Mouse (Mus musculus): Measurements from ENCODE around the gene Myl3. TPM values are rescaled to one million over a fixed set of nuclear protein-coding genes. Genes with fewer than 3 reads are reported as not detected.

Myl3 gene
- total and polyA plus RNA-seq, 3 experiments = not detected

GRCm38 (mm10) chr9:110718071-110718470 lies 23.6 kb upstream of the Myl3 start:
- Histone ChIP-seq H3K9ac (ENCODE audit: control insufficient read depth, low read depth, low read length, poor library complexity, severe bottlenecking) (no peak overlapping the region), H3K4me3 (ENCODE audit: control insufficient read depth in 1 of 2, insufficient read depth in 1 of 2, low read depth in 2 of 2, low read length in 2 of 2) (no peak overlapping the region), H3K27ac (ENCODE audit: control insufficient read depth, low read depth, low read length) (no peak overlapping the region), H3K27me3 (ENCODE audit: control insufficient read depth in 1 of 2, insufficient read depth in 2 of 2, low read length in 2 of 2) (no peaks in the 10 kb centered on the region), H3K79me2 (ENCODE audit: control insufficient read depth, insufficient read depth, low read length, poor library complexity) (no peaks in the 10 kb centered on the region), H3K4me1 (ENCODE audit: control insufficient read depth in 1 of 2, insufficient read depth in 2 of 2, low read length in 2 of 2) (no peaks in the 10 kb centered on the region), H3K36me3 (ENCODE audit: control insufficient read depth in 1 of 2, insufficient read depth in 2 of 2, low read length in 2 of 2) (peaks cover 0 to 3% of the 10 kb centered on the region in 2 experiments; a peak in 2 of 4 replicates), H3K9me3 (replicated peaks; ENCODE audit: insufficient read depth, low read length) (no peaks in the 10 kb centered on the region)
- DNase-seq (ENCODE audit: low read depth, low spot score) = no peak
- TF ChIP-seq CTCF (IDR thresholded peaks at IDR 0.05 in 2 of 3, conservative IDR thresholded peaks at IDR 0.05 in 1 of 3; ENCODE audit: control insufficient read depth in 1 of 3, insufficient read depth in 1 of 3, low read depth in 2 of 3, low read length in 3 of 3, poor library complexity in 1 of 3, severe bottlenecking in 1 of 3) (no peak), MAZ (IDR thresholded peaks at IDR 0.05; ENCODE audit: low read depth, low read length) (no peak), E2F4 (IDR thresholded peaks at IDR 0.05; ENCODE audit: borderline replicate concordance, low read depth, low read length) (no peak), MYC (IDR thresholded peaks at IDR 0.05; ENCODE audit: low read depth, low read length) (no peak), ZMIZ1 (IDR thresholded peaks at IDR 0.05; ENCODE audit: low read depth, low read length) (no peak), RAD21 (IDR thresholded peaks at IDR 0.05; ENCODE audit: low read depth, low read length) (no peak), CHD1 (IDR thresholded peaks at IDR 0.05; ENCODE audit: low read depth, low read length) (no peak), BHLHE40 (IDR thresholded peaks at IDR 0.05; ENCODE audit: borderline replicate concordance, low read depth, low read length) (no peak), KAT2A (conservative IDR thresholded peaks at IDR 0.05; ENCODE audit: low read depth, low read length) (no peak), UBTF (IDR thresholded peaks at IDR 0.05; ENCODE audit: borderline replicate concordance, insufficient read depth, low read depth, low read length) (no peak), TBP (IDR thresholded peaks at IDR 0.05; ENCODE audit: low read depth, low read length) (no peak), SMC3 (IDR thresholded peaks at IDR 0.05; ENCODE audit: low read depth, low read length) (no peak), POLR2A (IDR thresholded peaks at IDR 0.05; ENCODE audit: control insufficient read depth in 1 of 2, insufficient read depth in 1 of 2, low read depth in 1 of 2, low read length in 2 of 2, poor library complexity in 1 of 2) (no peak)

GRCm38 (mm10) chr9:110718810-110719209 lies 22.9 kb upstream of the Myl3 start:
- H3K4me3 ChIP-seq (ENCODE audit: control insufficient read depth in 1 of 2, insufficient read depth in 1 of 2, low read depth in 2 of 2, low read length in 2 of 2) = no peak overlapping the region
- no peak overlapping the region for H3K9ac ChIP-seq (ENCODE audit: control insufficient read depth, low read depth, low read length, poor library complexity, severe bottlenecking)
- DNase-seq (ENCODE audit: low read depth, low spot score) = no peak
- no peaks in the 10 kb centered on the region for H3K27me3 ChIP-seq (ENCODE audit: control insufficient read depth in 1 of 2, insufficient read depth in 2 of 2, low read length in 2 of 2)
- no peaks in the 10 kb centered on the region for H3K9me3 ChIP-seq (replicated peaks; ENCODE audit: insufficient read depth, low read length)
- TF ChIP-seq BHLHE40 (IDR thresholded peaks at IDR 0.05; ENCODE audit: borderline replicate concordance, low read depth, low read length) (no peak), ETS1 (IDR thresholded peaks at IDR 0.05; ENCODE audit: low read depth, low read length) (no peak), POLR2A (IDR thresholded peaks at IDR 0.05; ENCODE audit: control insufficient read depth in 1 of 2, insufficient read depth in 1 of 2, low read depth in 1 of 2, low read length in 2 of 2, poor library complexity in 1 of 2) (no peak), ZMIZ1 (IDR thresholded peaks at IDR 0.05; ENCODE audit: low read depth, low read length) (no peak), MAX (IDR thresholded peaks at IDR 0.05; ENCODE audit: low read length) (no peak), ZNF384 (IDR thresholded peaks at IDR 0.05; ENCODE audit: low read depth, low read length) (no peak), ZC3H11A (IDR thresholded peaks at IDR 0.05; ENCODE audit: low read depth, low read length) (no peak), EP300 (IDR thresholded peaks at IDR 0.05; ENCODE audit: low read depth in 1 of 2, low read length in 2 of 2) (no peak), GABPA (IDR thresholded peaks at IDR 0.05; ENCODE audit: low read depth, low read length) (no peak), SMC3 (IDR thresholded peaks at IDR 0.05; ENCODE audit: low read depth, low read length) (no peak)
- H3K27ac ChIP-seq (ENCODE audit: control insufficient read depth, low read depth, low read length) = no peak overlapping the region
- no peaks in the 10 kb centered on the region for H3K79me2 ChIP-seq (ENCODE audit: control insufficient read depth, insufficient read depth, low read length, poor library complexity)
- H3K36me3 ChIP-seq (ENCODE audit: control insufficient read depth in 1 of 2, insufficient read depth in 2 of 2, low read length in 2 of 2) = no peaks in the 10 kb centered on the region
- H3K4me1 ChIP-seq (ENCODE audit: control insufficient read depth in 1 of 2, insufficient read depth in 2 of 2, low read length in 2 of 2) = no peaks in the 10 kb centered on the region
